Mouse (Mus musculus) stomach, embryonic 15.5 days (tissue): ENCODE measurements around the gene Zbtb2. TPM values are rescaled to one million over a fixed set of nuclear protein-coding genes. Genes with fewer than 3 reads are reported as not detected.

Source experiments
- ATAC-seq: fragments of 200-750 bp; cut with Nextera tagmentation; 2 replicates; pipeline ENCODE4 v1.8.0; 2017; ENCODE audit warnings: low read depth, moderate number of reproducible peaks, moderate TSS enrichment; ENCODE audit not compliant: insufficient read depth, low FRiP score
- H3K27ac ChIP-seq: fragments of 300-500 bp; sonication (generic); 2 replicates; pipeline ENCODE4 v1.5.1; 2015; ENCODE audit warnings: mild to moderate bottlenecking, inconsistent platforms
- H3K27me3 ChIP-seq: fragments of 300-500 bp; sonication (generic); replicated peaks from 2 replicates; pipeline ENCODE4 v1.6.1; 2015; ENCODE audit warnings: inconsistent platforms
- H3K36me3 ChIP-seq: fragments of 300-500 bp; sonication (generic); 2 replicates; pipeline ENCODE4 v1.6.1; 2015; ENCODE audit warnings: inconsistent platforms
- H3K4me1 ChIP-seq: fragments of 300-500 bp; sonication (generic); 2 replicates; pipeline ENCODE4 v1.6.1; 2015; ENCODE audit warnings: inconsistent platforms
- H3K4me2 ChIP-seq: fragments of 300-500 bp; sonication (generic); 2 replicates; pipeline ENCODE4 v1.6.1; 2015; ENCODE audit warnings: mild to moderate bottlenecking, inconsistent platforms
- H3K4me3 ChIP-seq: fragments of 300-500 bp; sonication (generic); replicated peaks from 2 replicates; pipeline ENCODE4 v1.5.1; 2015; ENCODE audit warnings: inconsistent platforms
- H3K9ac ChIP-seq: fragments of 300-500 bp; sonication (generic); 2 replicates; pipeline ENCODE4 v1.6.1; 2015; ENCODE audit warnings: inconsistent platforms
- H3K9me3 ChIP-seq: fragments of 300-500 bp; sonication (generic); 2 replicates; pipeline ENCODE4 v1.6.1; 2016; ENCODE audit warnings: inconsistent platforms
- WGBS: fragments of 180-500 bp; shearing (Covaris S2); methylation state at CpG from one replicate; pipeline ENCODE4 v1.1.7; 2015; 5-methylcytosine and 5-hydroxymethylcytosine counted together
- polyA plus RNA-seq: library from polyadenylated mRNA; unstranded; fragments of >200 nt; fragmentation: Nextera tagmentation; extraction: Ambion mirVana; gene quantifications from 2 replicates; pipeline ENCODE4 v1.2.1, GENCODE M21; 2015

The Zbtb2 gene
- polyA plus RNA-seq, 1 experiment from 2014 or later, result 10.5 TPM

- Histone ChIP-seq H3K4me1 (no peaks in the 10 kb centered on the region), H3K9ac (no peak overlapping the region), H3K27ac (no peak overlapping the region), H3K27me3 (no peaks in the 10 kb centered on the region), H3K4me2 (no peak overlapping the region), H3K9me3 (no peaks in the 10 kb centered on the region), H3K4me3 (no peak overlapping the region), H3K36me3 (peaks cover 27% of the 10 kb centered on the region)
- no peak for ATAC-seq
- 83% methylated on average over 38 of the region's 38 CpGs for WGBS
Observed at GRCm38 (mm10) chr10:4354371-4355260, 33.3 kb downstream of the Zbtb2 start.

GRCm38 (mm10) chr10:4347591-4347990, 40.3 kb downstream of the Zbtb2 start:
- WGBS, result 94% methylated on average over 14 of the region's 14 CpGs
- no peak overlapping the region for H3K4me2 ChIP-seq
- peaks cover 9% of the 10 kb centered on the region; the same call in 1 of the 2 replicates for H3K4me1 ChIP-seq

GRCm38 (mm10) chr10:4347136-4347492, 40.8 kb downstream of the Zbtb2 start:
- H3K4me3 ChIP-seq, result 0 out of 2 replicates have a peak overlapping the region, but pooled peaks have one; percentile 39
- no peaks in the 10 kb centered on the region for H3K27me3 ChIP-seq
- no peak overlapping the region for H3K27ac ChIP-seq
- peak overlapping the region; percentile 69 for H3K4me2 ChIP-seq
- H3K36me3 ChIP-seq, result no peaks in the 10 kb centered on the region
- H3K9ac ChIP-seq, result no peak overlapping the region
- no peaks in the 10 kb centered on the region for H3K9me3 ChIP-seq
- 0 out of 2 replicates have a peak, but pooled peaks have one; percentile 9 for ATAC-seq
- peaks cover 9% of the 10 kb centered on the region; the same call in 1 of the 2 replicates for H3K4me1 ChIP-seq
- WGBS, result 67% methylated on average over 4 of the region's 4 CpGs

More at GRCm38 (mm10) chr10:4347591-4347990, 40.3 kb downstream of the Zbtb2 start:
- no peak for ATAC-seq
- H3K27me3 ChIP-seq, result no peaks in the 10 kb centered on the region
- no peak overlapping the region for H3K9ac ChIP-seq
- H3K27ac ChIP-seq, result no peak overlapping the region
- no peak overlapping the region for H3K4me3 ChIP-seq
- H3K36me3 ChIP-seq, result no peaks in the 10 kb centered on the region
- no peaks in the 10 kb centered on the region for H3K9me3 ChIP-seq

GRCm38 (mm10) chr10:4346489-4347135, 41.3 kb downstream of the Zbtb2 start:
- peak overlapping the region; percentile 39 for H3K4me3 ChIP-seq
- H3K9ac ChIP-seq, result no peak overlapping the region
- H3K27me3 ChIP-seq, result no peaks in the 10 kb centered on the region
- WGBS, result 8% methylated on average over 28 of the region's 28 CpGs
- peak; percentile 87 for ATAC-seq
- no peaks in the 10 kb centered on the region for H3K36me3 ChIP-seq
- H3K4me2 ChIP-seq, result peak overlapping the region; percentile 69
- no peaks in the 10 kb centered on the region for H3K9me3 ChIP-seq
- H3K4me1 ChIP-seq, result peaks cover 9% of the 10 kb centered on the region; the same call in 1 of the 2 replicates
- no peak overlapping the region for H3K27ac ChIP-seq

- Histone ChIP-seq H3K27me3 (no peaks in the 10 kb centered on the region), H3K9me3 (no peaks in the 10 kb centered on the region), H3K36me3 (no peaks in the 10 kb centered on the region), H3K4me2 (no peak overlapping the region), H3K9ac (no peak overlapping the region), H3K4me1 (peaks cover 5% of the 10 kb centered on the region; the same call in 1 of the 2 replicates), H3K4me3 (no peak overlapping the region), H3K27ac (no peak overlapping the region)
- 14% methylated on average over 2 of the region's 2 CpGs for WGBS
- no peak for ATAC-seq
Observed at GRCm38 (mm10) chr10:4341430-4341829, 46.5 kb downstream of the Zbtb2 start.

GRCm38 (mm10) chr10:4338863-4339461, 48.9 kb downstream of the Zbtb2 start:
- Histone ChIP-seq H3K27me3 (no peaks in the 10 kb centered on the region), H3K27ac (peak overlapping the region; percentile 37), H3K4me1 (peaks cover 6% of the 10 kb centered on the region; the same call in 1 of the 2 replicates), H3K9ac (no peak overlapping the region), H3K4me2 (peak overlapping the region; percentile 47), H3K4me3 (no peak overlapping the region), H3K9me3 (no peaks in the 10 kb centered on the region), H3K36me3 (no peaks in the 10 kb centered on the region)
- WGBS, result 41% methylated on average over 15 of the region's 15 CpGs
- no peak for ATAC-seq

- Histone ChIP-seq H3K4me2 (peak overlapping the region; percentile 67), H3K9me3 (no peaks in the 10 kb centered on the region), H3K27me3 (no peaks in the 10 kb centered on the region), H3K4me3 (peak overlapping the region; percentile 49), H3K9ac (peak overlapping the region; percentile 25; the same call in 1 of the 2 replicates), H3K4me1 (peaks cover 3% of the 10 kb centered on the region; the same call in 1 of the 2 replicates), H3K36me3 (no peaks in the 10 kb centered on the region), H3K27ac (peak overlapping the region; percentile 77)
- 5% methylated on average over 27 of the region's 27 CpGs for WGBS
- peak; percentile 93 for ATAC-seq
Observed at GRCm38 (mm10) chr10:4334039-4334683, 53.7 kb downstream of the Zbtb2 start.

GRCm38 (mm10) chr10:4333319-4333718, 54.6 kb downstream of the Zbtb2 start:
- H3K9ac ChIP-seq, result no peak overlapping the region
- peak overlapping the region; percentile 67 for H3K4me2 ChIP-seq
- no peaks in the 10 kb centered on the region for H3K9me3 ChIP-seq
- no peaks in the 10 kb centered on the region for H3K27me3 ChIP-seq
- no peak overlapping the region for H3K4me3 ChIP-seq
- 14% methylated on average over 8 of the region's 8 CpGs for WGBS
- no peaks in the 10 kb centered on the region for H3K36me3 ChIP-seq
- peak overlapping the region; percentile 77; the same call in 1 of the 2 replicates for H3K27ac ChIP-seq
- H3K4me1 ChIP-seq, result peaks cover 3% of the 10 kb centered on the region; the same call in 1 of the 2 replicates
- no peak for ATAC-seq

- H3K9ac ChIP-seq, result no peak overlapping the region
- no peak overlapping the region for H3K4me2 ChIP-seq
- no peak overlapping the region for H3K4me3 ChIP-seq
- WGBS, result 54% methylated on average over 7 of the region's 7 CpGs
- H3K27me3 ChIP-seq, result no peaks in the 10 kb centered on the region
- peaks cover 3% of the 10 kb centered on the region; the same call in 1 of the 2 replicates for H3K4me1 ChIP-seq
- ATAC-seq, result no peak
- H3K36me3 ChIP-seq, result no peaks in the 10 kb centered on the region
- H3K27ac ChIP-seq, result no peak overlapping the region
- H3K9me3 ChIP-seq, result no peaks in the 10 kb centered on the region
Observed at GRCm38 (mm10) chr10:4332228-4332979, 55.5 kb downstream of the Zbtb2 start.

- Histone ChIP-seq H3K4me1 (0 out of 2 replicates have a peak, but pooled peaks cover 3% of the 10 kb centered on the region), H3K4me2 (no peak overlapping the region), H3K36me3 (no peaks in the 10 kb centered on the region), H3K9me3 (no peaks in the 10 kb centered on the region), H3K9ac (no peak overlapping the region), H3K4me3 (no peak overlapping the region), H3K27ac (no peak overlapping the region), H3K27me3 (no peaks in the 10 kb centered on the region)
- WGBS, result 78% methylated on average over 1 of the region's 1 CpGs
- no peak for ATAC-seq
Observed at GRCm38 (mm10) chr10:4327716-4328115, 60.2 kb downstream of the Zbtb2 start.

- whole genome bisulfite sequencing, result 16% methylated on average over 5 of the region's 5 CpGs
- H3K27me3 ChIP-seq, result no peaks in the 10 kb centered on the region
- no peak overlapping the region for H3K9ac ChIP-seq
- peak overlapping the region; percentile 60 for H3K27ac ChIP-seq
- peak; percentile 63; the same call in 1 of the 2 replicates for ATAC-seq
- no peak overlapping the region for H3K4me2 ChIP-seq
- H3K4me3 ChIP-seq, result no peak overlapping the region
- H3K4me1 ChIP-seq, result 0 out of 2 replicates have a peak, but pooled peaks cover 3% of the 10 kb centered on the region
- H3K36me3 ChIP-seq, result no peaks in the 10 kb centered on the region
- no peaks in the 10 kb centered on the region for H3K9me3 ChIP-seq
Observed at GRCm38 (mm10) chr10:4325562-4325961, 62.3 kb downstream of the Zbtb2 start.
